Mouse (Mus musculus) WW6 (cell line): ENCODE results near the gene Olfr99.
"Not testable (repeated sequence)": the region's sequence is repeated elsewhere in the genome, so short reads cannot be mapped to it uniquely, and the experiment has no call there.

Source experiments
- DNase-seq: peaks from one replicate; pipeline ENCODE4 v3.0.0-alpha.2; 2013; ENCODE audit warnings: low read depth, low spot score

Gene Olfr99

DNA sequence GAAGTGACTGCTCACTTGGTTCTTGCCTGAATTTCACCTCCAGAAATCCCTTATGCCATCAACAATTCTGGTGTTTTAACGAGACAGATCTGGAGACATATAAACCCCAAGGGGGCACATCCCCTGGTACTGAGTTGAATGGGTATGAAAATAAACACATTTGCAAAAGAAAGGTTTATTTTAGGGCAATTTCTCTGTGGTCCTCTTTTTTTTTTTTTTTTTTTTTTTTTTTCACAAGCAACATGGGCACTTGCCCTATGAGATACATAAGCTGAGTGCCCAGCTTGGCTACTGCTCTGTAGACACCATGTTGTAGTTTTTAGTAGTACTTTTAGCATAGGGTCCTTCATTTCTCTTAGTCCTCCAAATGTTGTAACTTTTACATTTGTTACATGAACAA, at the start of gene Olfr99:
Gene Olfr99 (minus strand): TSS at position 101 of the 400 bp plus-strand sequence.
- DNase-seq = no peak

DNA sequence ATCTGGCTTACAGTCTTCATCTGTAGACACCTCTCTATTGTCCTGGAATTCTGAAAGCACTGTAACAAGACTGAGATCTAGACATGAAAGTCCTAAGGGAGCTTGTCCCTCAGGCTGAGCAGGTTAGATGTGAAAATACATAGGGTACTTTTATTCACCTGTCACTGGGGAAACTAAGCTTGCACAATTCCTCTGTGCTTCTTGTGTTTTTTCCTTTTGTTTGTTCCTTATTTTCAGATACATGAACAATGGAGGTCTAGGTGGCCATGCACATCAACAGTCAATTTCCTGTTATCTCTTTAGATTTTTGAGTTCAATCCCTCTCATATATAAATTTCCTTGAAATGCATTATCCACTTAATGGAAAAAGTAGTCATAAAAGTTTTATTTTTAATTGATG, 33.7 kb upstream of the Olfr99 start, which contains the start of gene Olfr102:
Gene Olfr102 (minus strand): TSS at position 101 of the 400 bp plus-strand sequence.
- no peak for DNase-seq

DNA sequence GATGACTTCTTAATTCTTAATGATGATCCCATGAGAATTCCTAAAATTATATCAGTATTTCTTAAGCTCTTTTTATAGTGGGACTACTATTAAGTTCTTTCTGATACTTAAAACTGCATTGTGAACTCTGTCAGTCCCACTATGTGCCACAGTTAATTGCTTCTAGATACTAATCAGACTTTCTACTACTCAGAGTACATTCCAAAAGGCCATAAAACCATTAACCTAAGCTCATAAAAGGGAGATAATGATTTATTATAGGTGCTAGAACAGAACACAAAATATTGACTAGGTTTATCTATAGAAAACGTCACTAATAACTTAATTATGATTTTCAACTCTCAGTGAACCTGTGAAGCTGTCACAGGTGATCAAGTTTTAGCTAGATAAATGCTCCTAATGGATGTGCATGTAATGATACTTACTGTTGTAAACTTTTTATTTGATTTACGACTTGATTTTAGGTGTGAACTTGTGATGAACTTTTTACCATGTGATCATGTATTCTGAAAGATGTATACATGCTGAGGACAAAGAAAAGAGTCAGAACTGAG, 27.0 kb upstream of the Olfr99 start:
- DNase-seq = no peak

DNA sequence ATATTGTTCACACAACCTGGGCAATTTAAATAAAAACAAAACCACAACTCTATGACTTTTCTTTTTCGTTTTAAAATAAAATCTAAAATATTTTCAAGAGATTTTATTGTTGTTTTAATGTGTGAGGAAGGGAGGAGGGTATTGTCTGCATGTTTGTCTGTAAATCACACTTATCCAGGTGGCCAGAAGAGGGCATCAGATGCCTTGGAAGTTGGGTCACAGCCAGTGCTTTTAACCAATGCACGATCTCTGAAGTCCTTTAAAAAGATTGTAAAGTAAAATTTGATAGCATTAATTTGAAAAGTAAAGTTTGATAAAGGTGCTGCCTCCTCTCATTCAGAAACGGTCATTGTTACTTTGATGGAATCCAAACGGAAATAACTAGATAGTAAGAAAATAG, 25.2 kb upstream of the Olfr99 start:
- no peak for DNase-seq

DNA sequence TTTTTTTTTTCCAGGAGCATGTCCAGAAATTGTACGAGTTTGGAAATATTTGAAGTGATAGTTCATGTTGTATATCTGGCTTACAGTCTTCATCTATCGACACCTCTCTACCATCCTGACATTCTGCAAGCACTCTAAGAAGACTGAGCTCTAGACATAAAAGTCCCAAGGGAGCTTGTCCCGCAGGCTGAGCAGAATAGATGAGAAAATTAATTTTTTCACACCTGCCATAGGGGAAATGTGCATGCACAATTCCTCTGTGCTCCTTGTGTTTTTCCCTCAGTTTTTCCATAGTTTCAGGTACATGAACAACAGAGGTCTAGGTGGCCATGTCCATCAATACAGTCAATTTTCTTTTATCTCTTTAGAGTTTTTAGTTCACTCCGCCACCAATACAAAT, 21.0 kb upstream of the Olfr99 start, which contains the start of gene Olfr101:
Gene Olfr101 (minus strand): TSS at position 101 of the 400 bp plus-strand sequence.
- DNase-seq = no peak

DNA sequence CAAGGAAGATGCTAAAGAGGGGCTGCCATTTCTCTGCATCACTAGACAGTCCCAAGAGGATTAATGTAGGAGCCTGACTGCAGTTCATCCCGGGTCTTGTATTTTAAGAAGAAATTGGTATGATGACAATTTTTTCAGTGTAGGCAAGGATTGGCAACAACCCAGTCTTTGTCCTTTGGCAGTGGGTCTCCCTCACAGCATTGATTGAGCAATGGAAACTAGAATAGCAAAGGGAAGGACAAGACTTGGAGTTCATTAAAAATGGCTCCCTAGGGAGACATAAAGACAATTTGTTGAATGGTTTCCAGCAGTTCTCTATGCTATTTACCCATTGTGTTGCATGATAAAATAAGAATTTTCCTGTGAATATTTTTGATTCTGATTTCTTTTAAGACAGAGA, 2.9 kb downstream of the Olfr99 start:
- no peak for DNase-seq

DNA sequence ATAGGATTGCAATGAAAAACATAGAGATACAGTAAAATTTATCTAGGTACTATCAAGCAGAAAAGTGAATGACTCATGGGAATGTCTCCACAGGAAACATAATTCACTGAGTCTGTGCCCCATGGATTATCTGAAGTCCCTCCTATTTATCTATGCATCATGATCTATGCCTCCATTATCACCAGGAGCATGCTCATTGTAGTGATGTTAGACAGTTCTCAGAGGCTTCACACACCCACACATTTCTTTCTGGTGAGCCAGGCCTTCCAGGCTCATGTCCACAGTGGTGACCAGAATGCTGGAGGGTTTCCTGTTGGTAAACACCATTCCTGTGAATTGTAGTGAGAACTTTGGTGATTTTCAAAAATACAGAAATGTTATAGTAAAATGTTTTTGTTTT, 6.7 kb downstream of the Olfr99 start:
- DNase-seq = no peak

DNA sequence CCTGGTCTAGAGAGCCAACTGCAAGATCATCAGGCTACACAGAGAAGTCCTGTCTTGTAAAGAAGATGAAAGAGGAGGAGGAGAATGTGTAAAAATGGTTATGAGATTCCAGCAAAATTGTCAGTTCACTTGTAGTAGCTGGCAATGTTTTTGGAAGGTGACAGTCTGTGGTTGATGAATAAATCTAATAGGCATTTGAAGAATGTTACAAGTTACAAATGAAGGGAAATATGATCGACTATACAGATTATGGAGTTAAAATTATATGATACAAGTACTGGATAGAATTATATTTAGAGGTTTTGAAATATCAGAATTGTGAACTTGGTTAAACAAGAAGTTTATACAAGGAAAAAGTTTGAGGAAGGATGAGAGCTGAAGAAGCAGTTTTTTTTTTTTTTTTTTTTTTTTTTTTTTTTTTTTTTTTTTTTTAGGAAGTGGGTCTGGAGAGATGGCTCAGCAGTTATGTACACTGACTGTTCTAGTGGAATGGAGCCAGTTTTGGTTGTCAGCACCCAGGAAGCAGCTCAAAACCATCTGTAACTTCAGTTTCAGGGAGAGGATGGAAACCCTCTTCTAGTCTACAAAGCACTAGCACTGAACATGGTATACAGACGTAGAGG, 7.5 kb downstream of the Olfr99 start:
- DNase-seq = no peak

DNA sequence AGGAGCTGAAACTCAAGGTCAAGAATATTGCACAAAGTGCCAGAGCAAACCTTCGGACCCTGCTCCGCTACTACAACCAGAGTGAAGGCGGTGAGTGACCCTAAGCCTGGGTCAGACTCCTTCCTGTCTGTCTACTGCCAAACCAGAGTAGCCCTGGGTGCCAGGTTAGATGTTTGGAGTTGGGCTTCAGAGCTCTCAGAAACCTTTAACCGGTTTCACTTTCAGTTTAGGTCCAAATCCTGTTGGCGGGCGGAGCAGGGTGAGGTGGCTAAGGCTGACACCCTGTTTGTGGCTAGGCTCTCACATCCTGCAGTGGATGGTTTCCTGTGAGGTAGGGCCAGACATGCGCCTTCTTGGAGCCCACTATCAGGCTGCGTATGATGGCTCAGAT, 12.6 kb downstream of the Olfr99 start:
- DNase-seq = peak; percentile 5

DNA sequence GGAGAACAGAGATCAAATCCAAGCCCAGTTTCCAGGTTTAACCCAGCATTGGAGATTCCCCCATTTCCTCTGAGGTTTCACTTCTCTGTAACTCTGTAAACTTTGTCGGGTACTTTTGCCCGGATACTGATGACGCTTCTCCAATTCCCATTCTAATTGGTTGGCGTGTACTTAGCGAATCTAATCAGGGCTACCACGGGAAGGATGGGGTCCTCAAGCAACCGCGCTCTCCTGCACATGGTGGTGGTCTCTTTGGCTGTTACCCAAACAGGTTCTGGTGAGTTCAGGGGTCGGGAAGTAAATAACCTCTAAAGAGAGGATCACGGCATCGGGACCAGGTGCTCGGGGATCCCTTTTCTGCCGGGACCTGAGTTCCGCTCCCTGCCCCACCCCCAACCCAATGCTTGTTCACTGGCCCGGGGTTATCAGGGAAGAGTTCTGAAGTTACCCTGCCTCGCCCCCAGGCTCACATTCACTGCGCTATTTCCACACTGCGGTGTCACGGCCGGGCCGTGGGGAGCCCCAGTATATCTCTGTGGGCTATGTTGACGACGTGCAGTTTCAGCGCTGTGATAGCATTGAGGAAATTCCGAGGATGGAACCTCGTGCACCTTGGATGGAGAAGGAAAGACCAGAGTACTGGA, 13.1 kb downstream of the Olfr99 start, which contains the start of gene H2-M3:
Gene H2-M3 (plus strand): TSS at position 163 of the 644 bp plus-strand sequence.
- DNase-seq = peak; percentile 66

DNA sequence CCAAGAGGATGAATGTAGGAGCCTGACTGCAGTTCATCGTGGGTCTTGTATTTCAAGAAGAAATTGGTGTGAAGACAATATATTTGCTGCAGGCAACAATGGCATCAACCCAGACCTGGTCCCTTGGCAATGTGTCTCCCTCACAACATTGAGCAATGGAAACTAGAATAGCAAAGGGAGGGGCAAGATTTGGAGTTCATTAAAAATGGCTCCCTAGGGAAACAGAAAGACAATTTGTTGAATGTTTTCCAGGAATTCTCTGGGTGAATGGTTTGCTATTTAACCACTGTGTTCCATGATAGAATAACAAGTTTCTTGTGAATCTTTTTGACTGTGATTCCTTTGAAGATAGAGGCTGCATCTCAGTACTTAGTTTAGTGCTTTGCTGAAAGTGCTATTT, 19.6 kb downstream of the Olfr99 start, which contains the start of gene Olfr98:
Gene Olfr98 (minus strand): TSS at position 124 of the 400 bp plus-strand sequence.
- no peak for DNase-seq

DNA sequence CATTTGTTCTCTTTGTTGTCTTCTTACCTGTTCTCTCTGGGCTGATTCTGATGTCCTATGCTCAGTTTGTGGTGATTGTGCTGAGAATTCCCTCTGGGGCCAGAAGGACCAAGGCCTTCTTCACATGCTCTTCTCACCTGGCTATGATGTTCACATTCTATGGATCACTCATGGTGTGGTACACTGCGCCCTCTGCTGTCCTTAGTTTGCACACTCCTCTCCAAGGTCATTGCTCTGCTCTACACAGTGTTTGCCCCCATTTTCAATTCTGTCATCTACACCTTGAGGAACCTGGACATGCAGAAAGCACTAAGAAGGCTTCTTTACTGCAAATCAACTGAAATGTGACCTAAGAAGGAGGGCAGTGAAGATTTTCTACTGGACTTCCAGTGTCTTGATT, 32.7 kb downstream of the Olfr99 start:
- DNase-seq = no peak

DNA sequence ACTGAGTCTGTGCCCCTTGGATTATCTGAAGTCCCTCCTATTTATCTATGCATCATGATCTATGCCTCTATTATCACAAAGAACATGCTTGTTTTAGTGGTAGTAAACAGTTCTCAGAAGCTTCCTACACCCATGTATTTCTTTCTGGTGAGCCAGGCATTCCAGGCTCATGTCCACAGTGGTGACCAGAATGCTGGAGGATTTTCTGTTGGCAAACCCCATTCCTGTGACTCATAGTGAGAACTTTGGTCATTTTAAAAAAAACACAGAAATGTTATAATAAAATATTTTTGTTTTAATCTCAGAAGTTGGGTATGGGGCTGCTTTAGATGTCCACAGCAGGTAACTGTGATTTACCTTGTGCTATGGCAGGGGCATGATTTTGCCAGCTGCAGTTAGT, 33.8 kb downstream of the Olfr99 start:
- DNase-seq = no peak

DNA sequence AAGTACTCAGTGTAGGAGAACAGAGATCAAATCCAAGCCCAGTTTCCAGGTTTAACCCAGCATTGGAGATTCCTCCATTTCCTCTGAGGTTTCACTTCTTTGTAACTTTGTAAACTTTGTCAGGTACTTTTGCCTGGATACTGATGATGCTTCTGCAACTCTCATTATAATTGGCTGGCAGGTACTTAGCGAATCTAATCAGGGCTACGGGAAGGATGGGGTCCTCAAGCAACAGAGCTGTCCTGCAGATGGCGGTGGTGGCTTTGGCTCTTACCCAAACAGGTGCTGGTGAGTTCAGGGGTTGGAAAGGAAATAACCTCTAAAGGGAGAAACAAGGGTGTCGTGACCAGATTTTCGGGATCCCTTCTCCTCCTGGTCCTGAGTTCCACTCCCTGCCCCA, 36.5 kb downstream of the Olfr99 start:
- DNase-seq = no peak

DNA sequence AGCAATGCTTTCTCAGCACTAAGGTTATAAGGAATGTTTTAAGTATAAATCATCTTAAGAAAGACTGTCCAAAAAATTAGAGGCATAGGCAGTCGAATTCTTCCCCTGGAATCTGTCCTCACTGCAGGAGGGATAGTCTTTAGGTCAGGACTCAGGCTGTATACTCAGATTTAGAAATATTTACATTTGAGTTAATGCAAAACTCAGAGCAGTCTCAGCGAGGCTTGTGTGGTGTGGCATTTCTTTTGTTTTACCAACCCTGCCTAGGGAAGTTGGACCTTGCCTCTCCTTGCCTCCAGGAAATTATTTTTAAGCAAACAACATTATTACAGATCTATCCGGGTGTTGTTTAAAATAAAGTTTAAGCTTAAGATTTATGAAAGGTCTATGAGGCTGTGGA, 41.1 kb downstream of the Olfr99 start:
- DNase-seq = no peak

DNA sequence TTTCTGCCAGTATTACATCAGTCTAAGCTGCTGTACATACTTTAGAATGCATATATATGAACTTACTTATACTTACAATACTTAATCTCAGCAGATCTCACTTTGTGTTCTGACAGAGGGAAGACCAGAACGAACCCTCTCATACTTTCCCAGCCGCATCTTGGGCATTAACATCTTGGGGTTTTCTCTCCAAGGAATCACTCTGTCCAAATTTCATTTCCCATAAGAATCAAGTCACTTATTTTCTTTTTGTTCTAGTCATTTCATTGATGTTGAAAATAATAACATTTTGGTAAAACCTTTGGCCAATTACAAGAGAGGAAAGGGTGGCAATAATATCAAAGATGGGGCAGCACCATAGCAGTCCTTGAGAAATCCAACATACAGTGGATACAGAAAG, 46.0 kb downstream of the Olfr99 start, which contains the start of gene Olfr97:
Gene Olfr97 (minus strand): TSS at position 101 of the 400 bp plus-strand sequence.
- DNase-seq = not testable (repeated sequence)
